Mouse (Mus musculus) mouse embryonic stem cell (cell line): ENCODE measurements at regions not wholly inside any gene's neighbourhood (a gene's known extent, or its start where the extent isn't known, plus 50 kb on each side); places are given as distances from the start of the nearest gene placed in this dataset.

ENCODE experiments used
- in situ Hi-C, 2 experiments: fragments of 300-500 bp; cut with MboI; formaldehyde crosslinking; loops; 1 replicate in 1 of 2; 3 replicates in 1 of 2; pipeline ENCODE4 v1.14.3; 2019 to 2020; ENCODE audit warnings: low sequenced_read_pairs in 2 of 2, low pct_unique_long_range_greater_than_20kb in 1 of 2, mixed read lengths in 1 of 2; ENCODE audit not compliant: unreplicated experiment in 1 of 2

GRCm38 (mm10) chr9:41556888-41557287 lies 395.4 kb upstream of the Ubash3b start:
- in situ Hi-C loops = no loop called here

- in situ Hi-C loops = no loop called here
These were observed 384.3 kb upstream of the Ubash3b start for GRCm38 (mm10) chr9:41545776-41546175.

GRCm38 (mm10) chr9:41542511-41542910 lies 381.0 kb upstream of the Ubash3b start:
- in situ Hi-C loops = no loop called here

GRCm38 (mm10) chr9:41541327-41541726 lies 379.8 kb upstream of the Ubash3b start:
- in situ Hi-C loops = no loop called here

- in situ Hi-C loops = no loop called here
These were observed 371.3 kb upstream of the Ubash3b start for GRCm38 (mm10) chr9:41532786-41533185.

- in situ Hi-C loops = no loop called here
These were observed 370.8 kb upstream of the Ubash3b start for GRCm38 (mm10) chr9:41532290-41532689.

GRCm38 (mm10) chr9:41531596-41531995 lies 370.1 kb upstream of the Ubash3b start:
- in situ Hi-C loops = no loop called here

GRCm38 (mm10) chr9:41526126-41526525 lies 364.6 kb upstream of the Ubash3b start:
- in situ Hi-C loops = no loop called here

- in situ Hi-C loops = no loop called here
These were observed 364.0 kb upstream of the Ubash3b start for GRCm38 (mm10) chr9:41525534-41525933.

GRCm38 (mm10) chr9:41524591-41524990 lies 363.1 kb upstream of the Ubash3b start:
- in situ Hi-C loops = no loop called here

GRCm38 (mm10) chr9:41523969-41524368 lies 362.5 kb upstream of the Ubash3b start:
- in situ Hi-C loops = no loop called here

- in situ Hi-C loops = no loop called here
These were observed 360.8 kb upstream of the Ubash3b start for GRCm38 (mm10) chr9:41522302-41522701.

- in situ Hi-C loops = no loop called here
These were observed 356.3 kb upstream of the Ubash3b start for GRCm38 (mm10) chr9:41517787-41518186.

- in situ Hi-C loops = no loop called here
These were observed 355.7 kb upstream of the Ubash3b start for GRCm38 (mm10) chr9:41517053-41517696.

GRCm38 (mm10) chr9:41515192-41515591 lies 353.7 kb upstream of the Ubash3b start:
- in situ Hi-C loops = no loop called here

- in situ Hi-C loops = no loop called here
These were observed 352.2 kb upstream of the Ubash3b start for GRCm38 (mm10) chr9:41513701-41514100.

GRCm38 (mm10) chr9:41509597-41509996 lies 348.1 kb upstream of the Ubash3b start:
- in situ Hi-C loops = no loop called here

GRCm38 (mm10) chr9:41508746-41509145 lies 347.2 kb upstream of the Ubash3b start:
- in situ Hi-C loops = no loop called here

- in situ Hi-C loops = no loop called here
These were observed 336.8 kb upstream of the Ubash3b start for GRCm38 (mm10) chr9:41498326-41498725.

- in situ Hi-C loops = no loop called here
These were observed 328.6 kb upstream of the Ubash3b start for GRCm38 (mm10) chr9:41490112-41490511.

GRCm38 (mm10) chr9:41488046-41488445 lies 326.5 kb upstream of the Ubash3b start:
- in situ Hi-C loops = loop anchor here in 1 of 2 experiments (5.0 kb wide), 1 partner anchor 464 kb away; no protein-coding TSS in a partner anchor
